Mouse (Mus musculus) splenic B cell, adult 2 months (primary cell): ENCODE results near the gene Slc9b2.

Source experiments
- DNase-seq: peaks from one replicate; pipeline ENCODE4 v3.0.0-alpha.2; 2011; ENCODE audit warnings: low read depth, low spot score
- H3K27me3 ChIP-seq: 2 replicates; pipeline ENCODE4 v1.6.1; 2012; ENCODE audit warnings: mild to moderate bottlenecking, low read length, moderate library complexity, mixed read lengths; ENCODE audit not compliant: control insufficient read depth, poor library complexity, insufficient read depth, severe bottlenecking
- H3K36me3 ChIP-seq: 2 replicates; pipeline ENCODE4 v1.6.1; 2012; ENCODE audit warnings: mild to moderate bottlenecking, low read length, moderate library complexity, mixed read lengths; ENCODE audit not compliant: control insufficient read depth, poor library complexity, insufficient read depth, severe bottlenecking

Slc9b2 gene

GRCm38 (mm10) chr3:135307411-135308259 lies at the start of gene Slc9b2:
Slc9b2 (plus strand) TSS chr3:135307700.
- Histone ChIP-seq H3K36me3 (no peaks in the 10 kb centered on the region), H3K27me3 (no peaks in the 10 kb centered on the region)
- DNase-seq = peak; percentile 63

GRCm38 (mm10) chr3:135258919-135259318 lies 48.6 kb upstream of the Slc9b2 start:
- no peaks in the 10 kb centered on the region for H3K27me3 ChIP-seq
- no peak for DNase-seq
- 0 out of 2 replicates have a peak, but pooled peaks cover 1% of the 10 kb centered on the region for H3K36me3 ChIP-seq

GRCm38 (mm10) chr3:135260233-135260632 lies 47.3 kb upstream of the Slc9b2 start:
- no peaks in the 10 kb centered on the region for H3K27me3 ChIP-seq
- no peak for DNase-seq
- 0 out of 2 replicates have a peak, but pooled peaks cover 1% of the 10 kb centered on the region for H3K36me3 ChIP-seq

DNA sequence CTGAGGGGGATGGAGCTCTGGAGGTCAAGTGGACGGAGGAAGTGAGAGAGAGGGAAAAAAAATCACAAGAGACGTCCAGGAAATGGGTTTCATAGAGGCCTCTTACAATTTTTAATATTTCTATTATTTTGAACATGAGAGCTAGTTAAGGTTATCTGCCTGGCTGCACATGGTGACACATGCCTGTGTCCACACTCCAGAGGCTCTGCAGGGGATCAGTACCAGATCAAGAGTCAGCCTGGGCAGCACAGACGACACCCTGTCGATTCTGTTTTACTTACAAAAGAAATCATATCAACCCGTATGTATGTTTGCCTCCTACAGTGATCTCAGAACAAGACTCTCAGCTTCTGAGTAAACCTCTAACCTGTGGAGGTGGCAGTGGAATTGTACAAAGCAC lies 38.9 kb upstream of the Slc9b2 start:
- Histone ChIP-seq H3K27me3 (no peaks in the 10 kb centered on the region), H3K36me3 (peaks cover 2% of the 10 kb centered on the region; the same call in 1 of the 2 replicates)
- DNase-seq = no peak

GRCm38 (mm10) chr3:135269391-135269990 lies 38.0 kb upstream of the Slc9b2 start:
- Histone ChIP-seq H3K36me3 (peaks cover 2% of the 10 kb centered on the region; the same call in 1 of the 2 replicates), H3K27me3 (no peaks in the 10 kb centered on the region)

GRCm38 (mm10) chr3:135272627-135273026 lies 34.9 kb upstream of the Slc9b2 start:
- H3K36me3 ChIP-seq = peaks cover 2% of the 10 kb centered on the region; the same call in 1 of the 2 replicates
- no peak for DNase-seq
- no peaks in the 10 kb centered on the region for H3K27me3 ChIP-seq

More at GRCm38 (mm10) chr3:135269391-135269990, 38.0 kb upstream of the Slc9b2 start:
- no peak for DNase-seq

DNA sequence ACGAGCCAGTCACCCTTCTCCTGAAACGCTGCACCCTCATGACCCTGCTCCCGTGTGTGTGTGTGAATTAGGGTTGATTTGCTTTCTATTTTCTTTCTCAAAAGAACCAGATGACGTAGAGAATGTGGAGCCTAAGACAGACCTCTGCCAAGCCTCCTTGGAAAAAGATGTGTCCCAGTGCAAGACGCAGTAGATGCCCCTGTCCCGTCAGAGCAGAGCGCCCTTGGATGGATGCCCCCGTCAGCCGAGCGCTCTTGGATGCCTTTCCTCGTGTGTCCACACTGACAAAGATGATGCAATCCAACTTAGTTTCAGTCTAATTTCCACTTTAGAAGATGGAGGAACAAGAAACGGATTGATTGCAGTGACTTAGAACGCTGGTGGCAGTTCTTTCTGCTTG lies 34.5 kb upstream of the Slc9b2 start:
- DNase-seq = no peak
- peaks cover 2% of the 10 kb centered on the region; the same call in 1 of the 2 replicates for H3K36me3 ChIP-seq
- no peaks in the 10 kb centered on the region for H3K27me3 ChIP-seq

- no peaks in the 10 kb centered on the region for H3K36me3 ChIP-seq
- no peaks in the 10 kb centered on the region for H3K27me3 ChIP-seq
- no peak for DNase-seq
These were observed 27.3 kb upstream of the Slc9b2 start for GRCm38 (mm10) chr3:135280160-135280559.

- H3K27me3 ChIP-seq = no peaks in the 10 kb centered on the region
- no peaks in the 10 kb centered on the region for H3K36me3 ChIP-seq
- peak; percentile 78 for DNase-seq
These were observed 26.7 kb upstream of the Slc9b2 start, which contains the start of gene Bdh2 for GRCm38 (mm10) chr3:135280669-135281415. Bdh2 (plus strand) TSS chr3:135281221.

GRCm38 (mm10) chr3:135281701-135282100 lies 25.8 kb upstream of the Slc9b2 start:
- H3K36me3 ChIP-seq = no peaks in the 10 kb centered on the region
- peak; percentile 23 for DNase-seq
- H3K27me3 ChIP-seq = no peaks in the 10 kb centered on the region

- DNase-seq = no peak
- no peaks in the 10 kb centered on the region for H3K27me3 ChIP-seq
- no peaks in the 10 kb centered on the region for H3K36me3 ChIP-seq
These were observed 22.2 kb upstream of the Slc9b2 start for GRCm38 (mm10) chr3:135285256-135285655.

DNA sequence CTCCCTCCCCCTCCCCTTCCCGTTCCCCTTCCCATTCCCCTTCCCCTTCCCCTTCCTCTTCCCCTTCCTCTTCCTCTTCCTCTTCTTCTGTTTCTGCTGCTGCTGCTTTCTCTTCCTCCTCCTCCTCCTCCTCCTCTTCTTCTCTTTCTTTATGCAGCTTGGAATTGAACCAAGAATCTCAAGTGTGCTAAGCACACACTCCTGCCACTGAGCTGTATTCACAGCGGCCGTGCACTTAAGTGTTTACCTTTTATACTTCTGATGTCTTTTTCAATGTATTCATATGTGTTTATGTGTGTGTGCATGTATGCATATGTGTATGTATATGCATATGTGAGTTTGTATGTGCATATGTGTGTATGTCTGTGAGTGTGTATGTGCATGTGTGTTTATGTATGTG lies 21.7 kb upstream of the Slc9b2 start:
- H3K36me3 ChIP-seq = no peaks in the 10 kb centered on the region
- H3K27me3 ChIP-seq = no peaks in the 10 kb centered on the region
- DNase-seq = no peak

GRCm38 (mm10) chr3:135288138-135288750 lies 19.3 kb upstream of the Slc9b2 start:
- Histone ChIP-seq H3K36me3 (no peaks in the 10 kb centered on the region), H3K27me3 (no peaks in the 10 kb centered on the region)
- no peak for DNase-seq

DNA sequence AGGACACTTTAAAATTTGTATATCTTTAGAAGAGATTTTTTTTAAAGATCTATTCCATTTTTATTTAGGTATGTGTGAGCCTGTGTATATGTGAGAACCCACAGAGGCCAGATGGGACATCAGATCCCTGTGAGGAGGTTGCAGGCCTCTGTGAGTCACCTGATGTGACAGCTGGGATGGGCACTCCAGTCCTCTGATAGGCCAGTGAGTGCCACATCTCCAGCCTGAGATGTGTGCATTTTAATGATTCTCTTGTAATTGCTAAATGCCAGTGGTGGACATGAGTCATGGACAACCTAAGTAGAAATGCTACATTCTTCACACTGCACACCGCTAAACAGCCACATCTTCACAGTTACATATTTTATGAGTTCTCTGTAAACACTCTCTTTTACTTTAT lies 18.4 kb upstream of the Slc9b2 start:
- Histone ChIP-seq H3K27me3 (no peaks in the 10 kb centered on the region), H3K36me3 (no peaks in the 10 kb centered on the region)
- DNase-seq = no peak
